Mouse (Mus musculus) left cerebral cortex, adult 9 months (tissue): Measurements from ENCODE around the gene Atp5d.
"Not testable (repeated sequence)": the region's sequence is repeated elsewhere in the genome, so short reads cannot be mapped to it uniquely, and the experiment has no call there.

Experiments
- DNase-seq, 2 experiments: peaks; one replicate each; pipeline ENCODE4 v3.0.0; 2022; ENCODE audit warnings: low spot score in 2 of 2

Gene Atp5d

DNA sequence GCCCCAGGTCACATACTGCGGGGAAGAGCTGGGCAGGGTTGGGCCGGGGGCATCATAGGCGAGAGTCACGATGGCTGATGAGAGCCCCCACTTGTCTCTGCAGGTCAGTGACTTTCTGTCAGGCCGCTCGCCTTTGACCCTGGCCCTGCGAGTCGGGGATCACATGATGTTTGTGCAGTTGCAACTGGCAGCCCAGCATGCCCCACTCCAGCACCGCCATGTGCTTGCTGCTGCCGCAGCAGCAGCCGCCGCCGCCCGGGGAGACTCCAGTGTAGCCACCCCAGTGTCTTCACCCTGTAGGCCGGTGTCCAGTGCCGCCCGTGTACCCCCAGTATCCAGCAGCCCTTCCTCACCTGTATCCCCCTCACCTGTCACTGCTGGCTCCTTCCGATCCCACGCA lies 15.3 kb downstream of the Atp5d start:
- DNase-seq = no peak

DNA sequence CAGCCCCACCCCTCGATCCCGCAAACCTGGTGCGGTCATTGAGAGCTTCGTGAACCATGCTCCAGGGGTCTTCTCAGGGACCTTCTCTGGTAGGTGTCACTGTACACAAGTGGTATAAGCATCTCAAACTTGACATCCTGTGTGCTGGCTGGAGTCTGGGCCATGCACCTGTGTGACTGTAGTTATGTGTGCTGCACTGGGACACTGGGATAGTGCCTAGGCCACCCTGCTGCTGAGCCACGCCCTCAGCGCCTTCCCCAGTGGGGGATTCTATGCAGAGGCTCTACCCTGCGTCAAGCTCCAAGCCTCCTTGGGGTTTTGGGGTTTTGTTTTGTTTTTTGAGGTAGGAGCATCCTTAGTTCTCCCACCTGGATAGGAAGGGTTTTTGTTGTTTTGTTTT lies 16.0 kb downstream of the Atp5d start:
- no peak for DNase-seq

DNA sequence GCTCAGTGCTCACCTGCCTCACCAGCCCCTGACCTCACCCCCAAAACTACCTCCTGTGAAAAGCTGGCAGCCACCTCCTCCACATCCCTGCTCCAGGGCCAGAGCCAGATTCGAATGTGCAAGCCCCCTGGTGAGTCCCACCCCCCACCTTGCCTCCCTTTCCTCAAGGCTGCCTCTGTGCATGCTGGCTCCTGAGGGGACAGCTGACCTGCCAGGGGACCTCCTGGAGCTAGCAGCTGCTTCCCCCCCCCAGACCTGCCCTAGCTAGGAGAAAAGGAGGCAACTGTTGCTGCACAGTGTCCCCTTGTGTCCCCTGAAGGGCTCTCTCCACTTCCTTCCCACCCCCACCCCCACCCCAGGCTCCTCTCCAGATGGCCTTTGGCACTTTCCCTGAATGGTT lies 16.8 kb downstream of the Atp5d start:
- no peak for DNase-seq

DNA sequence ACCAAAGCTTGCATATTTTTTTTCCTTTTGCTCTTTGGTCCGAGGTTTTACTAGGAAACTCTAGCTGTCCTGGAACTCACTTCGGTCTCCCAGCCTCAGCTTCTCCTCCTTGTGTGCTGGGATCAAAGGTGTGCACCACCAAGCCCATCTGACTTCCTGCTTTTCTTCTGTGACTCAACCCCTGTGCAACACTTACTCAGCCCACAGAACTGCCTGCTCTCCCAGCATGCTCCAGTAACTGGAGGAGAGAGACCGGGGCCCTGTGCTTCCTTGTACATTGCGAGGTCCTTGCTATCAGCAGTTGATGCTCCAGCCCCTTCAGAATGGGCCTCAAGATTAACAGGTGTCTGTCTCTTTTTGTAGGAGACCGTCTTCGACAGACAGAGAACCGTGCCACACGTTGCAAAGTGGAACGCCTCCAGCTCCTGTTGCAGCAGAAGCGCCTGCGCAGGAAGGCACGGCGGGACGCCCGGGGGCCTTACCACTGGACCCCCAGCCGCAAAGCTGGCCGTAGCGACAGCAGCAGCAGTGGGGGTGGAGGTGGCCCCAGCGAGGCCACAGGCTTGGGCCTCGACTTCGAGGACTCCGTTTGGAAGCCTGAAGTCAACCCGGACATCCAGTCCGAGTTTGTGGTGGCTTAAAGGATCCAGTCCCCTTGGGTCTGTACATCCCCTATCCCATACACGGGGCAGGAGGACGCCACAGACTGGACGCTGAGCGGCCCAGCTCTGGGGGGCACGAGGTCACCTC lies 17.7 kb downstream of the Atp5d start:
- no peak for DNase-seq

DNA sequence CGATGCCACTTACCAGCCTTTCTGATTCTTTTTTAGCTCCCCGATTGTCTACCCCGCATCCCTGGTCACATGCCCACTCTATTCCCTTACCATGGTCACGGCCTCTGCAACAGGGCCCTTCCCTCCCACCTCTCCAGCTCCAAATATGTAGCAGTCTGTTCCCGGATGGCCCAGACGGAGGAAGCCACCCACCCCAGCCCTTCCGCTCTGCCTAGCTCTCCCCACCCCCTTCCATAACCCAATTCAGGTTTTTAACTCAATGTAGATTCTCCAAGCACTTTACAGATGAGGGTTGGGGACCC lies 18.3 kb downstream of the Atp5d start:
- DNase-seq = no peak

DNA sequence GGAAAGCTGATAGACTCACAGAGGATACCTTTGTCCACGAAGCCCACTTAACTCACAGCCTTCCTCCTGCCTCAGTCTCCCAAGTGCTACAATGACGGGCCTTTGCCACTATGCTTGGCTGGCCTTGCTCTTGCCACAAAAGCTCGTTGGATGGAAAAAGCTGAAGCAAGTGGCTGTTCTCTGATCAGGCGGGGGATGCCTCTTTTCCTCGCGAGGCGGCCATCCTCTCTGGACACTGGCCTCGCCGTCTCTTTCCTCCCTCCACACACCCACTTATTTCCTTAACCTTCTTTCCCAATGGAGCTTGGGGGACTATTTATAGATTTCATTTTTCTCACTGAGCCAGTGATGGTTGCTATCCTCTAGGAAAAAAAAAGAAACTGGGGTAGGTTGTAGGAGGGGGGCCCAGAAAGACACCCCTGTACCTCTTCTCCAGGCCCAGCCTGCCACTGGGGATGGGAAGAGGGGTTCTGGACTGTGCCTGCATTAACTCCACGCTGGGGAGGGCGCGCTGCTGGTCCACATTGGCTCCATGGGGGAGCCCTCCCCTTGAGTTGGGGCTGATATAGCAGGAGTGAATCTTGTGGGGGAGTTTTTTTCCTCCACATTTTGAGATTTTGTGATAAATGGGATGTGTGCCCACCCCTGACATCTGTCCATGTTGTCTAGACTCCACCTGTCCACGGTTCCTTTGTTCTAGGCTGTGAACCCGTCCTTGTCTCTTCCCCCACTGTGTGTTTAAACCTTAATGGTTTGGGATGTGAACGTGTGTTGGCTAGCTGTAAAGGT lies 18.9 kb downstream of the Atp5d start:
- peak in 1 of 2 experiments; percentile 62 for DNase-seq

DNA sequence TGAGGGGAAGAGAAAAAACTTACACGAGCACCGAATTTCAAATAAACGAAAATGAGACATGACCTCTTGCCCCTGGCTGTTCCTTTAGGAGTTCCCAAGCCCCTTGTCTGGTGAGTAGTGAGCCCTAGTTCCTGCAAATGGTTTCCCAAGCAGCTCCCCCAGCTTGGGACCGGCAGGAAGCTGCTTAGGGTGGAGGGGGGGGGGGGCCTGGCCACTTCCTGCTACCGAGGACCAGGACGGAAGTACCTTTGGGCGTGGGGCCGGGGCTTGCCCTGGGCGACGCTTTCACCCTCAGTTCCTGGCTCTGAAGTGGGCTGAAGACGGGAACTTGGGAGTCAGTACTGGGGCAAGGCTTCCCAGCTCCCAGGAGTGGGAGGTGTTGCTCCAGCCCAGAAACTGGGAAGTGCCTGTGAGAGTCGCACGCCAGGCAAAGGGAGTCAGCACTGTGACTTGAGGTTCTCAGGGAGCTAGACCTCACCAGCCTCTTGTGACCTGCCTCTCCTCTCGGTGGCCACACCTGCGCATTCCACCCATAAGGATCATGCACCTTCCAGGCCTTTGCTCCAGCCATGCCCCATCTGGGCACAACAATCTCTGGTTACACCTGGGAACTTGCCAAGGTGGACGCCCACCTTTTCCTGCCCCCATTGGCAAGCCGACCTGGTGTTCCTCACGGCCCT lies 20.0 kb downstream of the Atp5d start:
- DNase-seq = no peak

DNA sequence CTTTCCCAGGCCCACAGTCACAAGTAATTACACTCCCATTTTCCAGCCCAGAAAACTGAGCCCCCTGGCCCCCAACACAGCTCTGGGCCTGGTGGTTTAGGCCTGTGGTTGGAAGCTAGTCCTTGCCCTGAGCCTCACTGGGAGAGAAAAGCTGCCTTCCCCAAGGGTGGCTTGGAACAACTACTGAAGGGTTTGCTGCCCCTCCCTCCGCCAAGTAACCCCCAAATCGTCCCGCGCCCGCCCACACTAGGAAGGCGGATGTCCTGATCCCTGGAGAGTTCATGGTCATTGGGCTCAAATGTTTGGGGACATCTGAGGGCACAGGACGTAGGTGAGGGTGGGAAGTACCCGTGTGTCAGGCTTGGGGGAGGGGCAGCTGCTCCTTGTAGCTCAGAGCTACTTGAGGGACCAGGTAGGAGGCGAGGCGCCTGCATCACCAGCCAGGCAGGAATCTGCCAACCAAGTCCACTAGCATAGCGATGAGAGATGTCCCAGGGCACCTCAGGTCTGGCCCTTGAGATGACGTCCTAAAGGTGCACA lies 20.7 kb downstream of the Atp5d start:
- DNase-seq = peak in 1 of 2 experiments; percentile 61

DNA sequence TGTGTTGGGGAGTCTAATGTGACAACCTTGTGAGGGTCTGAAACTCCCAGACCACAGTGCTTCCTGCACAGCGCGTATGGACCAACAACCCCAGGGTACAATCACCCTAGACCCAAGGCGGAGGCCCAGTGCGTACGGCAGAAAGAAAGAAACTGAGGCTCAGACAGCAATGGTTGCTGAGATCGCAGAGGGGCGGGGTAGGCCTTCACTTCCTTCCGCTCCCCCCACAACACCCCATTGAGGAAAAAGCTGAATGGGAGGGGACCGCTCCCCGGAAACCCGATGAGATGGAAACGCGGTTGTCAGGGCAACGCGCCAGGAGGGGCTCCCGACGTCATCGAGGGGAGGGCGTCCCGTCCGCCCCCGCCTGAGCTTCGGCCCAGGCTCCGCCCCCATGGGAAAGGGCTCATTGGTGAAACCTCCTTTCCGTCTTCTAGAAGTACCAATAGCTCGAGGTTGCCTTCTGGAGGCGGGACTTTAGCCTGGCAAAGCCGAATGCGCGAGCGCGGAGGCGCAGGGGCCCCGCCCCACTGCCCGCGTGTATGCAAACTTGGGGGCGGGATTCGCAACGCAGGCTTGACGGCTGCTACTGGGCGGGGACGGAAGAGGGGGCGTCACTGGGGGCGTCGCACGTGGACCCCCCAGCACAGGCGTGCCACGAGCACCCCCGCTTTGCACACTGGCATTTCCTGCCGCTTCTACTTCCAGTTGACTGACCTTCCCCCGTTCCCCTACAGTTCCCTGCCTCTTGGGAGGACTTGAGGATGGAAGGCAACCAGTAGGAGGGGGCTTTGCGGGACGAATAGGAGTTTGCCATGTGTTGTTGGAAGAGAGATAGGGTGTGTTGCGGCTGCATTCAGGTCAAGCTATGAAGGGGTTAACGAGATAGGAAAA lies 21.4 kb downstream of the Atp5d start:
- DNase-seq = peak; percentile 99

DNA sequence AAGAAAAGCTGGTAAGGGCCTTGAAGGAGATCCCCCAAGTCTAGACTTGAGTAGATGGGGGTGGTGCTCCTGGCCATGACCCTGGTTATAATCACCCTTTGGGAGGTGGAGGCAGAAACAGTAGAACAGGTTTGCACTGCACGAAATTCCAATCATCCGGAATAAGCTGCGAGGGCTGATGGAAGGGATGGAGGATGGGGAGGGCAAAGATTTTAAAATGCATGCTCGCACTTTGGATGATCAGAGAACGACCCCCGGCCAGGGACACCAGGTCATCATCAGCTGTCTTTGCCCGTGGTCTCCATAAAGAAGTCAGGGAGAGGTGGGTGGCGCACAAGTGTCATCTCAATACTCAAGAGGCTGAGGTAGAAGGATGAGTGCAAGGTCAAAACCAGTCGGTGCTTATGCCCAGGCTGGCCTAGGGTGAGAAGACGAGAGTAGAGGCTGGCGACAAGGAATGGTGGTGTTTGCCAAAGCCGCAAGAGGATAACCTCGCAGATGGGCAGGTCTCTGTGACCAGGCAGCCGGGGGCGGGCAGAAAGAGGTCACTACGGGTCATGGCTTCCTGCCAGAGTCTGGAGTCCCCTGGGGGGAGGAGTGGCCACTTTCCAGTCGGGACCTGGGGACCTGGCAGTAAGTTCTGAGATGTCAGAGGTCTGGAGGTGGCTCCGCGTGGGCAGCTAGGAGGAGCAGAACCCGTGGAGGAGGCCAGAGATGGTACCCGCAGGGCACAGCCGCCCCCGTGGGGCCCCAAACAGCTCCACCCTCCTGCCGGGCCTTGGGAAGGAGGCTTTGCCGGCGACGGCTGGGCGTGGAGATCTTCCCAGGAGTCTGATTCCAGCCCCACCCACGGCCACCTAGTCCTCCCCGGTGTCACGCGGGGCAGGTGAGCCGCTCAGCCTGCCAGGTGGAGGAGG lies 22.3 kb downstream of the Atp5d start:
- no peak for DNase-seq

DNA sequence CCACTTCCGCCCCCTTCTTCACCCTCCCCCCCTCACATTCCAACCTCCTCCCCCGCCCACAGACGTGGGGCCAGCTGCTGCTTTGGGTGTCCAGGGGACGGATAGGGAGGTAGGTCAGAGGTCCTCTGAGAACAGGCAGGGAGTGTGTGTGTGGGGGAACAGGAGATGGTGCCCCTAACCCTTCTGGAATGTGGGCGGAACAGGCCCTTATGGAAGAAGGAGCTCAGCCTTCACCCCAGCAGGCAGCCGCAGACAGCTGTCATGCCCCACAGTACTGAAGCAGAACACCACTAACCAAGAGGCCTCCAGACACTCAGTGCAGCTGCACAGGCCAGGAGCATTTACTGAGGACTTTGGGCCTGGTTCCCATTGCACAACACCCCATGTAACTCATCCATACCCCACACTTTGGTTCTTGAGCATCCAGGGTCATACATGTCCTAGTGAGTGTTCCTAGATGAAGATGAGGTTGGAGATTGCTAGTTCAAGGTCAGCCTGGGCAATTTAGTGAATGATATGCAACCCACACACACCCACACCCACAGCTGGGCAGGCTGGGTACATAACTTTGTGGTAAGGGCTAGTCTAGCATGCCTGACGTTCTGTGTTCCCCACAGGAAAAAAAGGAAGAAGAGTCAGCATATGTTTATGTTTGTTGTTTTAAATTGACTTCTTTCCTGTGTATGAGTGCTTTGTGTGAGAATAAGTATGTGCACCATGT lies 23.2 kb downstream of the Atp5d start:
- no peak for DNase-seq

DNA sequence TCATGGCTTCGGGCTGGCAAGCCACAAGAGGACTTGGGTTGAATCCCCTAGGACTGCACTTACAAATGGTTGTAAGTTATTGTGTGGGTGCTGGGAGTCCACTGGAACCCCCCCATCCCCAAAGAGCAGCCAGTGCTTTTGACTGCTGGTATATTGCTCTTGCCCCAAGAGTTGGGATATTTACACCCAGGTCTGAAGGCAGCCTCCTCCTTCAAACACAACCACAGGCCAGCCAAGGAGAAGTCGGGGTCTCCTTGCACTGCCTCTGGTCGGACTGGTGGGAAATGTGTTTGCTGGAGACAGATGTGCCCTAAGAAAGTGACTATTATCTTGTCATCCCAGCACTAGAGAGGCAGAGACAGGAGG lies 23.8 kb downstream of the Atp5d start:
- DNase-seq = no peak

DNA sequence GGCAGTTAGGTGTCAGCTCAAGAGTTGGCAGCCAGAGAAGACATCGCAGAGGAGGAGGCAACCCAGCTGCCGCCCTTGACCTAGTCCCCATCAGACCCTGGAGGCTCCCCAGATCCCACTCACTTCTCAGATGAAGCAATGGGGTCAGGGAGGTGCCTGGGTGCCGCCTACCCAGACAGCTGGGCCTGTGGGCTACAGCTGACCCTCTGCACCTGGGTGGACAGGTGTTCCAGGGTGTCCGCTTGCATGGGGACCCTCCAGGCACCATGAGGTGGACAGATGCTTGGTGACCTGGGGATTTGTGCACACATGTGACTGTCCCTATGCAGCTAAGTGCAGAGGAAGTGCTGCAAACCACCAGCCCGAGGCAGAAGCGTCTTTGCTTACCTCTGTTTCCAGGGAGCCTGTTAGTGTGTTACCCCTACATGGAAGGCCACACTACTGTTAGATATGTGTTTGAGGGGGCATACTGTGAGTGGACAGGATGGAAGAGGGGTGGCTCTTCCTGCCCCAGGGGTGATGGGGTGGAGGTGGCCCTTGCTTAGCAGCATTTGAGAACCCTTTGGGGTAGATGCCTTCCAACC lies 24.4 kb downstream of the Atp5d start:
- DNase-seq = no peak

DNA sequence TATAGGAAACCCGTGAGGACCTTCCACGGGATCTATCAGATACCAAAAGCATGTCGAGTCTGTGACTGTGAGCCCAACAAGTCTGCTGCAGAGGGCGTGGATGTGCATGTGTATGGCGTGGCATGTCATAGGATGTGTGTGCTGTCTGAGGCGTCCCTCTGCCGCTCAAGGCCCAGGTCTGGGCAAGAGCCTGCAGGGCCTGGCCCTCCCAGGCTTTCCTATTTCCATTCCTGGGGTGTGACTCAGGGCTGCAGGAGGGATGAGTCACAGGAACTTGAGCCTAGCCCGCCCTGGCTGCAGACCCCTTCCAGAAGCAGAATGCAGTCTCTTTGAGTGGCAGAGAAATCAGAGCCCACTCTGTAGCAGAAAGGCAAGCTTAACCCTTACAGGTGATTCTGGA lies 25.3 kb downstream of the Atp5d start:
- no peak for DNase-seq

DNA sequence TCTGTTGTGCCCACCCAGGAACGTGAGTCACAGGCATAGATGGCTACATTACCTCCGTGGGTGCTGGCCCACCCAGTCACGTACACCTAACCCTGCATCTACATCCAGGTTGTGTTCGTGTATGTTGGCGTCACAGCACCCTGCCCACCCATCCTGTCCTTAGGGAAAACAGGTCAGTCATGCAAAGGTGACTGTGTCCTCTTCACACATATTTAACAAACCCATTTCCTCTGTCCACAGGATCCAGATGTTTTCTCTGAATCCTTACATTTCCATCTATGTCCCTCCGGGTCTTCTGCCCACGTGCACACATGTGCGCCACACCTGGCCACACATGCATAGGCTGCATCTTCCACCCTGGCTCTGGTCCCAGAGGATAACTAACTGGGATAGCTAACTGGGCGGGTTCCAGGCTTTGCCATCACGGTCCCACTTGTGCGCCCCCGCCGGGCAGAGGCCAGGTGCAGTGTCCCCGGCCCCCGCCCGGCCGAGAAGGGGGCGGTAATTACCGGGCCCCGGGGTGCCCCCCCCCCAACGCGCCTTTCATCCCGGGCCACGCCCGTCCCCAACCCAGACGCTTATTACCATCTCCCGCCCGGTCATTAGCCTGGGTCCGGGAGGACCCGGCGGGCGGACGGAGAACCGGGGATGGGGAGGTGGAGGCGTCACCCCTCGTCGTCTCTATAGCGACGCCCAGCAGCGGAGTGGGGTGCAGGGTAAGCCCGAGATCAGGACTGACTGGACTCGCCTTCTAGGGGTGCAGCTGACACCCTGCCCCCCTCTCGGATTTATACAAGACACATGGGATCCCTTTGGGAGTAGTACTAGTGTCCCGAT lies 25.9 kb downstream of the Atp5d start:
- no peak for DNase-seq

DNA sequence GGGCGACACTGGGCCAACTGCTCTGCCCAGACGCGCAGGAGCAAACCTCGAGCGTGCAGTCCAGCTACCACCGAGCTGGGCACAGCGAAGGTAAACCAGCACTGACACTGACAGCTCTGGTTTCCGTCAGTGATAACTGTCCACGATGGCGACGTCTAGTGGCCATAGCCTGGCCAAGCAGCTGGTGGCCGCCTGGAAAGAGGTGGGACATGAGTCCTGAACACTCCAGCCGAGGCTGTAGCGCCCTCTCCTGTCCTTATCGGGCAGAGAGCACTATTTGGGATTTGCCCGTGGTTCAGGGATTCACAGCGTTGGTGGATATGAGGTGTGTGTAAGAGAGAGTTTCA lies 26.5 kb downstream of the Atp5d start:
- DNase-seq = peak; percentile 89 to 99

DNA sequence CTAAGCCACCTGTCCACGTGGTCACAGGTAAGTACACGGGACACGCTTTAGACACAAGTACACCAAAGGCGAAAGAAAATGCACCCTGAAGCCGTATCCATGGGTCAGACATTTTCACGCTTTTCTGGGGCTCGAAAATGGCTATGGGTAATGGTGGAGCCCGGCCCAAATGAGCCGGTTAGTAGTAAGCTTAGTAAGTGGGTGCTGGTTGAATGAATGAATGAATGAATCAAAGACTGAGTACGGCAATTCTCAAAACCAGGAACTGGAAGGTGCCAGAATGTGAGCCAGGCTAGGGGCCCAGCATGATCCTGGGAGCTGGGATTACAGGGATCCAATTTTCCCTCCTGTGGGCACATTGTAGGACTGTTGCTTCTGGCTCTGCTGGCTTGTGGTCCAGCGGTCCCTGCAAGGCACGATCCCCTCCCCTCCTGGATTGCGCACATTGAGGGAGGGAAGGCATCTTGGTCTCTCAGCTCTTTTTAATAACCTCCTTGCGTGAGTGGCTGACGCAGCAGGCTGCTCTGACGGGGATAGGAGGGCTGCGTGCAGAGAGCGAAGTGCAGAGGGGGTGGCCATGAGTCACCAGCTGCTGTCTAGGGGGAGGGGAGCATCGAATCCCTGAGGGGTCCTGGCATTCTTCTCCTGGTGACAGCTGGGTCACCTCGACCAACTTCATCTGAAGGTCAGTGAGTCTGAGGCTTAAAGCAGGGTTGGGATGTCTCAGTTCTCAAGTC lies 27.1 kb downstream of the Atp5d start, which contains the start of gene Cirbp:
TSS of gene Cirbp (plus strand) at position 594 of the 737 bp plus-strand sequence.
- DNase-seq = peak in 1 of 2 experiments; percentile 71

DNA sequence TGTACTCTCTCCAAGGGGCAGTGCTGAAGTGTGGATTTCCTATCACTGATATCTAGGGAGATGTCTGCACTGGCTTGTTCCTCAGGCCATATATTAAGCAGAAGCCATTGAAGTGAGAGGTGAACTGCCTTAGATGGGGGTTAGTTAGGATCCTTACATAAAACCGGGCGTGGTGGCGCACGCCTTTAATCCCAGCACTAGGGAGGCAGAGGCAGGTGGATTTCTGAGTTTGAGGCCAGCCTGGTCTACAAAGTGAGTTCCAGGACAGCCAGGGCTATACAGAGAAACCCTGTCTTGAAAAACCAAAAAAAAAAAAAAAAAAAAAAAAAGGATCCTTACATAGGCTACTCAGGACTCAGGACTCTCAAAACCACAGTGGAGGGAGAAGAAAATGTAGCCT lies 27.7 kb downstream of the Atp5d start:
- DNase-seq = not testable (repeated sequence)
